Mouse (Mus musculus): ENCODE results near the gene Mpped2.

GRCm38 (mm10) chr2:106746211-106746610 is 53.1 kb downstream of the Mpped2 start:
- no peak for TF ChIP-seq CTCF (IDR thresholded peaks at IDR 0.05; ENCODE audit: low read depth)
- TF ChIP-seq EP300 (IDR thresholded peaks at IDR 0.05; ENCODE audit: low read depth) = no peak
